Mouse (Mus musculus): ENCODE measurements around the gene Plcb1. TPM values are rescaled to one million over a fixed set of nuclear protein-coding genes. Genes with fewer than 3 reads are reported as not detected.

The Plcb1 gene
- polyA plus RNA-seq, 1 experiment from 2014 or later, result 21.5 TPM

DNA sequence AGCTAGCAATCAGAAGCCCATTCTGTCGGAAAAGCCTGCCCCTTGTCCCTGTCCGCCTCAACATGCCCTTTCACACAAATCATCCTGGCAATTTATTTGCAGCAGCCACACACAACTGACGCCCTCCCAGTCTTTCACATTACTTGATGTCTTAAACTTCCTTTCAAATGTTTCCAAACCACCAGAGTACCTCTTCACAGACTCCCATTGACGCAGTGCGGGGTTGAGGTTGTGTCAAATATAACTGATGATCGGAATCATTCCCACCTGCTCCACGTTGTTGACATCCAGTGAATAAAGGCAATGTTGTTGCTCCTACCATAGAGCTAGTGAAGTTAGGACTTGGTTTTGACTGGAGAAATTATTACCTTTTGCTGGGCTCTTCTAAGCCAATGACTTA lies 366.4 kb downstream of the Plcb1 start:
- Histone ChIP-seq H3K9ac (no peak overlapping the region), H3K4me1 (ENCODE audit: insufficient read depth) (no peaks in the 10 kb centered on the region), H3K27me3 (ENCODE audit: insufficient read depth, low read length) (no peaks in the 10 kb centered on the region), H3K4me2 (no peak overlapping the region), H3K4me3 (ENCODE audit: low read depth, low read length) (no peak overlapping the region), H3K9me3 (ENCODE audit: low read depth, low read length) (no peaks in the 10 kb centered on the region), H3K36me3 (ENCODE audit: insufficient read depth) (no peaks in the 10 kb centered on the region), H3K27ac (ENCODE audit: low read depth) (no peak overlapping the region)
- ATAC-seq (ENCODE audit: insufficient read depth) (0 out of 2 replicates have a peak, but pooled peaks have one; percentile 4), DNase-seq (no peak)
- WGBS, result 61% methylated on average over 7 of the region's 7 CpGs
- no peak for TF ChIP-seq CTCF (IDR thresholded peaks at IDR 0.05; ENCODE audit: low read depth)

DNA sequence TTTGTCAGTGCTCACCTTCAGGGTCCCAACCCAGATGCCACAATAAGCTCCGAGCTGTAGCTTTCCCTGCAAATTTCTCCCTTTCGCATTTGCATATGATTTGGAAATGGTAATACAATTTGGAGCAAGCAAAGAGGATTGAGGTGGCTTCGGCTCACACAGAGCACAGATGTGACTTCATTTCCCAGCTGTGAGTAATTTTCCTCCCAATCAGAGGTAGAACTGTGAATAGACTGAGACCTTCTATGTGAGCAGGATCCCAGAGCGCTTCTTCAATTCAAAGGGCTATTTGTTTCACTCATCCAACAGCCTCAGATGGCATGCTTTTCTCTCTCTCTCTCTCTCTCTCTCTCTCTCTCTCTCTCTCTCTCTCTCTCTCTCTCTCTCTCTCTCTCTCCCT lies 367.4 kb downstream of the Plcb1 start:
- DNase-seq, result no peak
- no peak for ATAC-seq (ENCODE audit: insufficient read depth)
- TF ChIP-seq CTCF (IDR thresholded peaks at IDR 0.05; ENCODE audit: low read depth), result no peak
- Histone ChIP-seq H3K9me3 (ENCODE audit: low read depth, low read length) (no peaks in the 10 kb centered on the region), H3K9ac (no peak overlapping the region), H3K27me3 (ENCODE audit: insufficient read depth, low read length) (no peaks in the 10 kb centered on the region), H3K4me3 (ENCODE audit: low read depth, low read length) (no peak overlapping the region), H3K4me1 (ENCODE audit: insufficient read depth) (no peaks in the 10 kb centered on the region), H3K4me2 (no peak overlapping the region), H3K27ac (ENCODE audit: low read depth) (no peak overlapping the region), H3K36me3 (ENCODE audit: insufficient read depth) (no peaks in the 10 kb centered on the region)
- 63% methylated on average over 4 of the region's 4 CpGs for WGBS

DNA sequence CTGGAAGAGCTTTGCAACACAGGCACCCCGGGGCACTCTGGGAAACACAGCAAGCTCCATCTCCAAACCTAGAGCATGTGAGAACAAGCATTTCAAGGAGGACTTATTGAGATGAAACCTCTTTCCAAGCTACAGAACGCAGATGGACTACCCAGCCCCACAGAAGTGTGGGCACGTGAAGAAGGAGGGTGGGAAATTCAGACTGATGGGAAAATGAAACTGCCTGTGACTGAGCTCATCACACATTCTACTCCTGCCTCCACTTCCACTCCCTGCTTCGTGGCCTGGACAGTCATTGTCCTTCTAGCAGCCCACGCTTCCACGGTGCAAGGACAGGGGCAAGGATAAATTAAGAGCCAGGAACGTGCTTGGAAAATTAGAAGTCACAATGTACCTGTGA lies 370.2 kb downstream of the Plcb1 start:
- Histone ChIP-seq H3K4me3 (ENCODE audit: low read depth, low read length) (no peak overlapping the region), H3K36me3 (ENCODE audit: insufficient read depth) (no peaks in the 10 kb centered on the region), H3K9me3 (ENCODE audit: low read depth, low read length) (no peaks in the 10 kb centered on the region), H3K4me1 (ENCODE audit: insufficient read depth) (no peaks in the 10 kb centered on the region), H3K27me3 (ENCODE audit: insufficient read depth, low read length) (no peaks in the 10 kb centered on the region), H3K4me2 (no peak overlapping the region), H3K9ac (no peak overlapping the region), H3K27ac (ENCODE audit: low read depth) (no peak overlapping the region)
- no peak for ATAC-seq (ENCODE audit: insufficient read depth)
- no peak for TF ChIP-seq CTCF (IDR thresholded peaks at IDR 0.05; ENCODE audit: low read depth)
- no peak for DNase-seq
- WGBS, result 75% methylated on average over 7 of the region's 7 CpGs

DNA sequence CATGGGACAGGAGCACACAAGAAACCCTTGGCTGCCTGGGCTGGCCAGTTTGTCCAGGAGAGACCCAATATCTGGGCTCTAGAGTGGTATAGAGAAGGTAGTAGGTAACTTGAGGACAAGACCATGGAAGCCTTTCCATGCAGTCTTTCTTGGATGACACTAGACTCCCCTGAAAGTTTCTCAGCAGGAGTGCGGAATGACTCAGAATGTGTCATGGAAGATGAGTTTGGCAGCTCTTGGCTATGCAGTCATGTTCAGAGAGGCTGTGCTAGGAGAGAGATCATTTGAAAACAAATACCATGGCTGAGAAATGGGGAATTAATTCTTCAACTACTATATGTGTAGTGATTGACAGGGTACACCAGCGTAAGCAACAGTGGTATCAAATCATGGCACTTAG lies 372.1 kb downstream of the Plcb1 start:
- no peak overlapping the region for H3K4me3 ChIP-seq (ENCODE audit: low read depth, low read length)
- H3K4me2 ChIP-seq, result no peak overlapping the region
- no peak overlapping the region for H3K27ac ChIP-seq (ENCODE audit: low read depth)
- no peak for TF ChIP-seq CTCF (IDR thresholded peaks at IDR 0.05; ENCODE audit: low read depth)
- no peaks in the 10 kb centered on the region for H3K36me3 ChIP-seq (ENCODE audit: insufficient read depth)
- H3K27me3 ChIP-seq (ENCODE audit: insufficient read depth, low read length), result no peaks in the 10 kb centered on the region
- WGBS, result 94% methylated on average over 2 of the region's 2 CpGs
- no peak for DNase-seq
- H3K4me1 ChIP-seq (ENCODE audit: insufficient read depth), result no peaks in the 10 kb centered on the region
- no peak overlapping the region for H3K9ac ChIP-seq
- no peak for ATAC-seq (ENCODE audit: insufficient read depth)
- no peaks in the 10 kb centered on the region for H3K9me3 ChIP-seq (ENCODE audit: low read depth, low read length)

DNA sequence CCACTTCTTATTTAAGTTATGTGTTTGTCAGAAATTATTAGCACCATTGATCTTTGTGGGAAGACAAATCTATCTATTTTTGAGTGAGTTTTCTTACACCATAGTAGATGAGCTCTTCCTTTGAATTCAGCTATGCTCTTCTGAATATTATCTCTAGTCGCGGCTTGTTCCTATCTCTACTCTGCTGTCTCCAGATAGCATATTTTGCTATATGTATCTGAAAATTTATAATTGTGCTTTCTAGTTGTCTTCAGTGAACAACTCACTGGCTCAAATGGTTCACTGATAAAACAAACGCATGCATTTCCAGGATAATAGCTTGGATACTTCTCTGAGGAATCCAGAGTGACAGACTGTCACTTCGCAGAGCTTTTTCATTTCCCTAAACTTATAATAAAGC lies 375.8 kb downstream of the Plcb1 start:
- Histone ChIP-seq H3K9ac (no peak overlapping the region), H3K27me3 (ENCODE audit: insufficient read depth, low read length) (no peaks in the 10 kb centered on the region), H3K27ac (ENCODE audit: low read depth) (no peak overlapping the region), H3K36me3 (ENCODE audit: insufficient read depth) (no peaks in the 10 kb centered on the region), H3K9me3 (ENCODE audit: low read depth, low read length) (no peaks in the 10 kb centered on the region), H3K4me2 (no peak overlapping the region), H3K4me3 (ENCODE audit: low read depth, low read length) (no peak overlapping the region), H3K4me1 (ENCODE audit: insufficient read depth) (no peaks in the 10 kb centered on the region)
- no peak for DNase-seq
- no peak for TF ChIP-seq CTCF (IDR thresholded peaks at IDR 0.05; ENCODE audit: low read depth)
- no peak for ATAC-seq (ENCODE audit: insufficient read depth)
- 76% methylated on average over 4 of the region's 4 CpGs for WGBS

DNA sequence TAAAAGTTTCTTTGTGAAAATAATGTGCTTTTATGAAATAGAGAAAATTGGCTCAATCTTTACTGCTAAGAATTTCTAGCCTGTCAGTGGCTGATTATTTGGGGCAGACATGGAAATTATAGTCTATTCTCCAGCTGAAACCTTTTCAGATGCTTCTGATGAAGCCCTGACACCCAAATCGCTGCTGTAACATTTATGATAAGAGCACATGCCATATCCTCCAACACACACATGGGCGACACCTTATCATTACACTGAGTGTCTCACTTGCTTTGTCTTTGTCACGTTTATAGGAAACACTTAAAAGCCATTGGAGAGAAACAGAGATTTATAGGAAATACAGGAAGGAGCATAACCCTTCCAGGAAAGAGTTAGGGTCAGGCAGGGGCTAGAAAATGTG lies 379.6 kb downstream of the Plcb1 start:
- Histone ChIP-seq H3K9ac (no peak overlapping the region), H3K9me3 (ENCODE audit: low read depth, low read length) (no peaks in the 10 kb centered on the region), H3K36me3 (ENCODE audit: insufficient read depth) (no peaks in the 10 kb centered on the region), H3K4me2 (no peak overlapping the region), H3K4me3 (ENCODE audit: low read depth, low read length) (no peak overlapping the region), H3K27ac (ENCODE audit: low read depth) (no peak overlapping the region), H3K27me3 (ENCODE audit: insufficient read depth, low read length) (no peaks in the 10 kb centered on the region), H3K4me1 (ENCODE audit: insufficient read depth) (no peaks in the 10 kb centered on the region)
- WGBS, result 45% methylated on average over 3 of the region's 3 CpGs
- TF ChIP-seq CTCF (IDR thresholded peaks at IDR 0.05; ENCODE audit: low read depth), result no peak
- DNase-seq (no peak), ATAC-seq (ENCODE audit: insufficient read depth) (no peak)

DNA sequence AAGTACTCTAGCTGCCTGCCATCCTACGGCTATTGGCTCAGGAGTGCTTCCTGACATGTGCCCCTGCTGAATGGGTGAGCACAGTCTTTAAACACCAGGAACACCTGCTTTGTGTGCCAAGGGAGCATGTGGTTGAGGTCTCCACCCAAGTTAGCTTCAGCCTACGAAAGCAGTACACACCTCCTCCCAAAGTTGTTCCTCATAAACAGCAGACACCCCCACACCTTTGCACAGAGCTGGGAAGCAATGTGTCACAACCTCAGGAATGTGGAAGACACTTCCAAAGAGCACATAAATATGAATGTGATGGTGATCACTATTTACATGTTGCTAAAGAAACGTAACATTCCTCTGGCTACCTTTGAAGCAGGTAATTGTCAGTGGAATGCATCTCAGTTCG lies 389.7 kb downstream of the Plcb1 start:
- no peak for TF ChIP-seq CTCF (IDR thresholded peaks at IDR 0.05; ENCODE audit: low read depth)
- H3K4me1 ChIP-seq (ENCODE audit: insufficient read depth), result no peaks in the 10 kb centered on the region
- no peaks in the 10 kb centered on the region for H3K27me3 ChIP-seq (ENCODE audit: insufficient read depth, low read length)
- no peak overlapping the region for H3K4me3 ChIP-seq (ENCODE audit: low read depth, low read length)
- WGBS, result 65% methylated on average over 4 of the region's 4 CpGs
- H3K9ac ChIP-seq, result no peak overlapping the region
- DNase-seq (no peak), ATAC-seq (ENCODE audit: insufficient read depth) (no peak)
- H3K9me3 ChIP-seq (ENCODE audit: low read depth, low read length), result no peaks in the 10 kb centered on the region
- no peaks in the 10 kb centered on the region for H3K36me3 ChIP-seq (ENCODE audit: insufficient read depth)
- no peak overlapping the region for H3K27ac ChIP-seq (ENCODE audit: low read depth)
- H3K4me2 ChIP-seq, result no peak overlapping the region

DNA sequence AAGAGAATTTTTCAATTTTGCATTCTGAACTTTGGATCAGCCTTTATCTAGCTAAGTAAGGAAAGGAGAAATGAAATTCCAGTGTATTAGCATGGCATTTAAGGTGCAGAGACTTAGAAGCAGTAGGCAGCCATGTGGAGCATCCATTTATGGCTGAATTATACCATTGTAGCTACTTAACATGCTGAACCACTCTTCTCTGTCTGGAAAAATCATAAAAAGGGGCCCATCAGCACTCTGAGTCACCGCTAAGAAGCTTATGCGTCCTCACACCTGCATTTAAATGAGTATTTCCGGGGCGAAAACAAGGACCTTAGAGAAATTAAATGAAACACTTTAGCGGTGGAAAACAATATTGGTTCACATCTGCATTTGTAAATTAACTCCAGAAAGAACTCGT lies 401.8 kb downstream of the Plcb1 start:
- Histone ChIP-seq H3K36me3 (ENCODE audit: insufficient read depth) (no peaks in the 10 kb centered on the region), H3K4me2 (no peak overlapping the region), H3K4me1 (ENCODE audit: insufficient read depth) (no peaks in the 10 kb centered on the region), H3K4me3 (ENCODE audit: low read depth, low read length) (no peak overlapping the region), H3K9ac (no peak overlapping the region), H3K27ac (ENCODE audit: low read depth) (no peak overlapping the region), H3K9me3 (ENCODE audit: low read depth, low read length) (no peaks in the 10 kb centered on the region), H3K27me3 (ENCODE audit: insufficient read depth, low read length) (no peaks in the 10 kb centered on the region)
- 79% methylated on average over 6 of the region's 6 CpGs for WGBS
- DNase-seq (no peak), ATAC-seq (ENCODE audit: insufficient read depth) (no peak)
- no peak for TF ChIP-seq CTCF (IDR thresholded peaks at IDR 0.05; ENCODE audit: low read depth)

Data from lung, embryonic 14.5 days (tissue).